Mouse (Mus musculus) hindbrain, postnatal 0 days (tissue): ENCODE measurements at regions not wholly inside any gene's neighbourhood (a gene's known extent, or its start where the extent isn't known, plus 50 kb on each side); places are given as distances from the start of the nearest gene placed in this dataset.

ENCODE experiments used
- ATAC-seq: fragments of 200-750 bp; cut with Nextera tagmentation; 2 replicates; pipeline ENCODE4 v1.8.0; 2017; ENCODE audit warnings: mild to moderate bottlenecking, moderate TSS enrichment, moderate library complexity
- DNase-seq: peaks from one replicate; pipeline ENCODE4 v3.0.0-alpha.2; 2015; ENCODE audit warnings: low spot score
- H3K27ac ChIP-seq: fragments of 300-500 bp; sonication (generic); 2 replicates; pipeline ENCODE4 v1.5.1; 2014; ENCODE audit warnings: mild to moderate bottlenecking
- H3K27me3 ChIP-seq: fragments of 300-500 bp; sonication (generic); 2 replicates; pipeline ENCODE4 v1.6.1; 2014; ENCODE audit warnings: low read length, mixed read lengths; ENCODE audit not compliant: insufficient read depth
- H3K36me3 ChIP-seq: fragments of 300-500 bp; sonication (generic); 2 replicates; pipeline ENCODE4 v1.6.1; 2014; ENCODE audit warnings: low read length, mixed read lengths; ENCODE audit not compliant: insufficient read depth
- H3K4me1 ChIP-seq: fragments of 300-500 bp; sonication (generic); 2 replicates; pipeline ENCODE4 v1.6.1; 2014; ENCODE audit warnings: antibody characterized with exemption, low read length, mixed read lengths; ENCODE audit not compliant: insufficient read depth
- H3K4me2 ChIP-seq: fragments of 300-500 bp; sonication (generic); 2 replicates; pipeline ENCODE4 v1.6.1; 2014; ENCODE audit warnings: low read depth, mild to moderate bottlenecking, low read length, moderate library complexity, mixed read lengths
- H3K4me3 ChIP-seq: fragments of 300-500 bp; sonication (generic); 2 replicates; pipeline ENCODE4 v1.5.1; 2014; ENCODE audit warnings: low read length
- H3K9ac ChIP-seq: fragments of 300-500 bp; sonication (generic); replicated peaks from 2 replicates; pipeline ENCODE4 v1.6.1; 2014; ENCODE audit warnings: mild to moderate bottlenecking, low read length, moderate library complexity, mixed read lengths
- H3K9me3 ChIP-seq: fragments of 300-500 bp; sonication (generic); 2 replicates; pipeline ENCODE4 v1.6.1; 2016; ENCODE audit warnings: low read length, mixed read lengths
- CTCF ChIP-seq: IDR thresholded peaks from 2 replicates; pipeline ENCODE4 v1.5.1; 2016; ENCODE audit warnings: antibody characterized with exemption, control low read depth, low read depth
- WGBS: fragments of 180-500 bp; shearing (Covaris S2); extraction: QIAGEN DNeasy Blood & Tissue Kit; methylation state at CpG from one replicate; pipeline ENCODE4 v1.1.7; 2014; 5-methylcytosine and 5-hydroxymethylcytosine counted together

GRCm38 (mm10) chr8:8892996-8893395, 202.7 kb upstream of the Arglu1 start:
- DNase-seq (no peak), ATAC-seq (no peak)
- Histone ChIP-seq H3K36me3 (no peaks in the 10 kb centered on the region), H3K27ac (no peak overlapping the region), H3K9me3 (no peaks in the 10 kb centered on the region), H3K4me1 (no peaks in the 10 kb centered on the region), H3K27me3 (no peaks in the 10 kb centered on the region), H3K4me3 (no peak overlapping the region), H3K4me2 (no peak overlapping the region), H3K9ac (no peak overlapping the region)
- WGBS: 38% methylated on average over 3 of the region's 3 CpGs
- TF ChIP-seq CTCF: no peak

- 38% methylated on average over 5 of the region's 5 CpGs for WGBS
- Histone ChIP-seq H3K4me3 (no peak overlapping the region), H3K9me3 (no peaks in the 10 kb centered on the region), H3K9ac (no peak overlapping the region), H3K27ac (no peak overlapping the region), H3K36me3 (no peaks in the 10 kb centered on the region), H3K4me1 (no peaks in the 10 kb centered on the region), H3K27me3 (no peaks in the 10 kb centered on the region), H3K4me2 (no peak overlapping the region)
- no peak for ATAC-seq
- TF ChIP-seq CTCF: no peak
- no peak for DNase-seq
Observed at GRCm38 (mm10) chr8:8877286-8877685, 187.0 kb upstream of the Arglu1 start.

DNA sequence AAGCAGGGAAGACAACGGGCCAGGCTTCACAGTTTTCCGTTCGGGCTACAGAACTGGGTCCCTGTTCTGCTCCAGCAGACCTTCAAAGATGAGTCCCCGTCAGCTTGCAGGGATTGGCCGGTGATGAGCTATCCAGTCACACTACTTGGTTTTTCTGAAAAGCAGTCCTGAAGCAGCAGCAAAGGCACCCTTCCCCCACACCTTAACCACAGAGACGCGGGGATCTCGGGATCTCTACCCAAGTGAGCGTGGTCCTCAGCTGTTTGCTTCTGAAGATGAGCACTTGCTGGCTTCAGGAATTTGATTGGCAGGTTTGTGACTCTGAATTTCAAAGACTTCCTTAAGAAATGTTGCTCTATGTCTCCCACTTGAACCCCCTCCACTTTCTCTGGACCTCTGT, 186.6 kb upstream of the Arglu1 start:
- Histone ChIP-seq H3K9me3 (no peaks in the 10 kb centered on the region), H3K36me3 (no peaks in the 10 kb centered on the region), H3K4me1 (no peaks in the 10 kb centered on the region), H3K27ac (no peak overlapping the region), H3K9ac (no peak overlapping the region), H3K4me2 (no peak overlapping the region), H3K4me3 (no peak overlapping the region), H3K27me3 (no peaks in the 10 kb centered on the region)
- WGBS: 29% methylated on average over 9 of the region's 9 CpGs
- no peak for ATAC-seq
- TF ChIP-seq CTCF: no peak
- DNase-seq: no peak

DNA sequence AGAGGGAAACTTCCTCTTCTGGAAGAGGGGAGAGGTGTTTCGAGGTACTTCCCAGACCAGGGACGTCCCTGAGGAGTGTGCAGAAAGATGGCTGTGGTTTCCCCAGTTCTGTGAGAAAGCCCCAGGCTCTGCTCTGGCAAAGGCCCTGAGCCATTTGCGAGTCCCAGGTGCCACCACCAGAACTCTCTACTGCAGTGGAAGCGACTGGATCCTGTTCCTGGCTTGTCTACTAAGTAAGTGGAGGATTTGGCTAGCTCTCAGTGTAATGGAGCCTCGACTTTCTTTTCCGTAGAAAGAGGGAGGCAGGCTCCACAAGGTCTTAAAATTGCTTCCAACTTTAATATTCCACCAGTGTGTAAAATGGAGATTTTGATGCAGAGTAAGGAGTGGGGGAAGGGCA, 186.1 kb upstream of the Arglu1 start:
- WGBS: 73% methylated on average over 6 of the region's 6 CpGs
- no peak overlapping the region for H3K4me2 ChIP-seq
- no peaks in the 10 kb centered on the region for H3K4me1 ChIP-seq
- no peak overlapping the region for H3K9ac ChIP-seq
- H3K27ac ChIP-seq: no peak overlapping the region
- no peak overlapping the region for H3K4me3 ChIP-seq
- H3K27me3 ChIP-seq: no peaks in the 10 kb centered on the region
- DNase-seq: no peak
- no peaks in the 10 kb centered on the region for H3K9me3 ChIP-seq
- TF ChIP-seq CTCF: no peak
- ATAC-seq: no peak
- no peaks in the 10 kb centered on the region for H3K36me3 ChIP-seq

DNA sequence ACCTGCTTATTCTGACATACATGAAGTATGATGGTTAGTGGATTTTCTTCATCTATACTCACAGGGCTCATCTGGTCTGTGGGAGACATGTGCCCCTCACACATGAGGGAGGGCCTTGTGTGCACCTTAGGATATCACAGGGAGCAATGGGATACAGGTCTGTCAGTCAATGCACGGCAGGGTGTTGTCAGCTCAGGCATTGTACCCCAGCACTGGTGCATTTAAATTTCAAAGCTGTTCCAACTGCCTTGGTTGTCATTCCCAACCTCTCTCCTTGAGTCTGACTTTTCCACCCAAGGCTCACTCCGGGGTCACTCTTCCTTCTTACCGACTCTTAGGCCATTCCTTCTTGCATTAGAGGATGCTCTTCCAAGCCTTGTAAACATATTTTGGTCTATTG, 181.6 kb upstream of the Arglu1 start:
- Histone ChIP-seq H3K36me3 (no peaks in the 10 kb centered on the region), H3K9ac (no peak overlapping the region), H3K4me2 (no peak overlapping the region), H3K9me3 (no peaks in the 10 kb centered on the region), H3K4me1 (no peaks in the 10 kb centered on the region), H3K4me3 (no peak overlapping the region), H3K27me3 (no peaks in the 10 kb centered on the region), H3K27ac (no peak overlapping the region)
- ATAC-seq (no peak), DNase-seq (no peak)
- 29% methylated on average over 3 of the region's 3 CpGs for WGBS
- no peak for TF ChIP-seq CTCF

GRCm38 (mm10) chr8:8871039-8871438, 180.7 kb upstream of the Arglu1 start:
- H3K4me1 ChIP-seq: no peaks in the 10 kb centered on the region
- ATAC-seq: no peak
- no peak overlapping the region for H3K4me2 ChIP-seq
- no peak overlapping the region for H3K4me3 ChIP-seq
- H3K36me3 ChIP-seq: no peaks in the 10 kb centered on the region
- TF ChIP-seq CTCF: no peak
- H3K27me3 ChIP-seq: no peaks in the 10 kb centered on the region
- H3K9ac ChIP-seq: no peak overlapping the region
- no peaks in the 10 kb centered on the region for H3K9me3 ChIP-seq
- no peak for DNase-seq
- no peak overlapping the region for H3K27ac ChIP-seq
- WGBS: 51% methylated on average over 8 of the region's 8 CpGs

DNA sequence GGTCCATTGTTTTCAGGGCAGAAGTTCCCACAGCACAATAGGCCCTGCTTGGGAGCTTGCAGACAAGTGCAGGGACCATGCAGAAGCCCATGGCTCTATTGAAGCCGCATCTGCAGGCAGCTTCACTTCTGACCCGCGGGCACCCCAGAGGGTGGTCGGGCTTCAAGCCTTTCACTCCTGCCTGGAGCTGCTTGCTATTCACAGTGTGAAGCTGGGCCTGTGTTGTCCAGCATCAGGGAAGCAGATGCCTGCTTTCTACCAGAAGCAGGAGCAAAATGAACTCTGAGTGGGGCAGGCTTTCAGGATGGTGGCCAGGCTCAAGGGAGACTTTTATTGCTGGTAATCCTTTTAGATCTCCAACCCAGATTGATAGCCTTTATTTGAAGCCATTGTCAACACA, 180.2 kb upstream of the Arglu1 start:
- ATAC-seq (peak; percentile 40; the same call in 1 of the 2 replicates), DNase-seq (peak; percentile 43)
- Histone ChIP-seq H3K4me1 (no peaks in the 10 kb centered on the region), H3K27me3 (no peaks in the 10 kb centered on the region), H3K27ac (no peak overlapping the region), H3K9me3 (no peaks in the 10 kb centered on the region), H3K36me3 (no peaks in the 10 kb centered on the region), H3K9ac (no peak overlapping the region), H3K4me2 (no peak overlapping the region), H3K4me3 (no peak overlapping the region)
- TF ChIP-seq CTCF: no peak
- WGBS: 4% methylated on average over 4 of the region's 4 CpGs
